Mouse (Mus musculus): ENCODE measurements around the gene Isg15. TPM values are rescaled to one million over a fixed set of nuclear protein-coding genes. Genes with fewer than 3 reads are reported as not detected.
A peak's percentile ranks its signal among the peaks of the same experiment; 100 is the strongest.

Isg15 gene
- polyA plus RNA-seq, 1 experiment from 2014 or later, result 1.2 TPM

DNA sequence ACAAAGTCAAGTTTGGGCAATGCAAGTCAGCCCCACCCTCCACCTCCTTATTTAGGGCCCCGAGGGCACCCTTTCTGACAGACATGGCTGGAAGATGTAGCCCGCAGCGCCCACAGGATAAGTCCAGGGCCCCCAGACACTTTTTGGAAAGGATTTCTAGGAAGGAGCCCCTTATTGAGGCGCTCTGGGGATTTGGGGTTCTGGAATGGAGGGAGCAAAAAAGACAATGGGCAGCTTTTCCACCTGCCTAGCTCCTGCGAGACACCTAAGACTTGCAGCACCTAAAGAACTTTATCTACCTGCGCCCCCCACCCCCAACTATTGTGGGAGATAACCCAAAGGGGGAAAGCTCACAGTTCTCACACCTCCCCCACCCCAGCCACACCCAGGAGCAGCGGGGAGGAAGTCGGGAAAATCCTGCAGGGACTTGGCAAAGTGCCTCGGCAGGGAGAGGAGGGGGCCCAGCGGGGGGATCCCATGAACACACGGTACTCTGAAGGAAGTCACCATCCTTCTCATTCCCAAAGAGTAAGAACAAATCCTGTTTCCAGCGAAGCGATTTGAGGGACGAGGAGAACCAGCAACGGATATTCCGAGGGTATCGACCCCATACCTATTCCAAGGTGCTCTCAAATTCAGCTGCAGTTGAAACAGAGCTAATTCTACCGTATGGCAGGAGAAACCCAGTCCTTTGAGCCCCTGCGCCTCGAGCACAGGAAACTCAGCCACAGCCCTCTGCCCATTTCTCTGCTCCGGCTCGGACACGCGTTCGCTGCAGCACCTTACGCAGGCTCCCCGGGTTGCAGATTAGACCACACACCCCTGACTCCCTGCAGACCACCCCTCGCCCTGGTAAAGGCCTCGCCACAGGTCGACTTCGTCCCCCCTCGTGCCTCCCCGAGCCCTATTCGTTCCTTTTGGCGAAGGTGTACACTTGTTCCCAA lies 4.4 kb downstream of the Isg15 start:
- ATAC-seq (ENCODE audit: low FRiP score) (peak; percentile 6; the same call in 1 of the 2 replicates), DNase-seq (ENCODE audit: low spot score) (peak; percentile 62)
- Histone ChIP-seq H3K4me3 (ENCODE audit: low read depth, low read length) (peak overlapping the region; percentile 96), H3K36me3 (ENCODE audit: control insufficient read depth, insufficient read depth, low read length) (no peaks in the 10 kb centered on the region), H3K4me2 (replicated peaks; ENCODE audit: low read depth, low read length) (peak overlapping the region; percentile 86), H3K9me3 (ENCODE audit: control insufficient read depth, low read length) (no peaks in the 10 kb centered on the region), H3K27me3 (ENCODE audit: control insufficient read depth, insufficient read depth, low read length) (no peaks in the 10 kb centered on the region), H3K9ac (ENCODE audit: low read depth, low read length) (peak overlapping the region; percentile 94), H3K27ac (ENCODE audit: low read depth, low read length) (peak overlapping the region; percentile 95), H3K4me1 (replicated peaks; ENCODE audit: control insufficient read depth, insufficient read depth, low read length) (peaks cover 9% of the 10 kb centered on the region)
- 3% methylated on average over 35 of the region's 35 CpGs for WGBS

DNA sequence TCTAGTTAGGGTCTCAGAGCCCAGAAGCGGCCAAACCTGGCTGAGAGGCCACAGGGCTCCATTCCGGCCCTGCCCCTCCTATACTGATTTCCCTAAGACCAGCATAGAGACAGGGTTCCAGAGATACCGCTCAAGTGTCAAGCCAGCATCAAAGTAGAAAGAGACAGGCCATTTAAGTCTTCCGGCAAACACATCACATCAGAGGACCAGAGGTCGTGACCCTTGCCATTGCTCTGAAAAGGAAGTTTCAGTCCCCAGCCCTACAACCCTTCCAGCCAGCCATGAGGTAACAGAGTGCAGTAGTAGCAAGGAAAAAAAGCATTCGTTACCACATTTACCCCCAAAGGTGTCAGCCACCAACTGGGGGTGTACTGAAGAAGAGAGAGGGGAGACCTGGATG lies 6.3 kb downstream of the Isg15 start:
- Histone ChIP-seq H3K9ac (ENCODE audit: low read depth, low read length) (no peak overlapping the region), H3K4me2 (replicated peaks; ENCODE audit: low read depth, low read length) (peak overlapping the region; percentile 3), H3K27ac (ENCODE audit: low read depth, low read length) (no peak overlapping the region), H3K9me3 (ENCODE audit: control insufficient read depth, low read length) (no peaks in the 10 kb centered on the region), H3K4me1 (replicated peaks; ENCODE audit: control insufficient read depth, insufficient read depth, low read length) (peaks cover 25% of the 10 kb centered on the region), H3K4me3 (ENCODE audit: low read depth, low read length) (no peak overlapping the region), H3K27me3 (ENCODE audit: control insufficient read depth, insufficient read depth, low read length) (no peaks in the 10 kb centered on the region; the same call in 1 of the 2 replicates), H3K36me3 (ENCODE audit: control insufficient read depth, insufficient read depth, low read length) (no peaks in the 10 kb centered on the region)
- 21% methylated on average over 6 of the region's 6 CpGs for WGBS
- DNase-seq (ENCODE audit: low spot score), result no peak
- ATAC-seq (ENCODE audit: low FRiP score), result no peak

DNA sequence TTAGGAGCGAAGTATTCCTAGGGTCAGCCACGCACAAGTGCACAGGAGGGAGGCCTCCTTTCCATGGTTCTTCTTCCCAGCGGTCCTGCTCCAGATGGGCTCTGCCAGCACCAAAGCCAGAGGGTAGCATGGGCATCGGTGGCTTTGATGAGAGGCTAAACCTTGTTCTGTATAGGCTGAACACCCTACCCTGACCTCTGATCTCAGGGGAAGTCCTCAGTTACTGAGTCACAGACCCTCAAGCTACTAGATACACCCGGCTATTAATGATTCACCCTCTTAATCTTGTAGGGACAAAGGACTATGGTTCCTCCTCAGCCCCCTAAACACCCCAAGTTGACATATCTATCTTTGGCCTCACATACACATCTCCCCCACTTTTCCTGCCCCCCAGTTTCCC lies 6.7 kb downstream of the Isg15 start:
- H3K4me3 ChIP-seq (ENCODE audit: low read depth, low read length), result no peak overlapping the region
- H3K27ac ChIP-seq (ENCODE audit: low read depth, low read length), result no peak overlapping the region
- 48% methylated on average over 5 of the region's 5 CpGs for WGBS
- H3K36me3 ChIP-seq (ENCODE audit: control insufficient read depth, insufficient read depth, low read length), result no peaks in the 10 kb centered on the region
- DNase-seq (ENCODE audit: low spot score) (no peak), ATAC-seq (ENCODE audit: low FRiP score) (no peak)
- H3K9ac ChIP-seq (ENCODE audit: low read depth, low read length), result no peak overlapping the region
- peaks cover 30% of the 10 kb centered on the region for H3K4me1 ChIP-seq (replicated peaks; ENCODE audit: control insufficient read depth, insufficient read depth, low read length)
- peak overlapping the region; percentile 3 for H3K4me2 ChIP-seq (replicated peaks; ENCODE audit: low read depth, low read length)
- no peaks in the 10 kb centered on the region; the same call in 1 of the 2 replicates for H3K27me3 ChIP-seq (ENCODE audit: control insufficient read depth, insufficient read depth, low read length)
- no peaks in the 10 kb centered on the region for H3K9me3 ChIP-seq (ENCODE audit: control insufficient read depth, low read length)

DNA sequence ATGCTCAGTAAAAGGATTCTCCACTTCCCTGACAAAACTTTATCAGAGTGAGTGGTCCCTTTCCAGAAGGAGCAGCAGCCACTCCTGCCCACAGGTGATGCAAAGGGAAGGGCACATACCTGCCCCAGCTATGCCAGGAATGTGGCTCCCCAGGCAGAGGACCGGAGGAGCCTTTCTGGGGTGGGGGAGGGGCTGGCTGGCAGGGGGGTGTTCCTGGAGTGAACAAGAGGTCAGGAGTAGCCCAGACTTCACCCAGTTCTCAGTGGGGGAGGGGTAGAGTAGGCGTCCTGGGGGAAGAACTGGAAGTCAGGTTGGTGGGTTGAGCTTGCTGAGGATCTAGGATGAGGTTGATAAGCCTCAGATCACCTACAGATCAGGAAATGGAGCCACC lies 7.4 kb downstream of the Isg15 start:
- Histone ChIP-seq H3K36me3 (ENCODE audit: control insufficient read depth, insufficient read depth, low read length) (no peaks in the 10 kb centered on the region), H3K4me1 (replicated peaks; ENCODE audit: control insufficient read depth, insufficient read depth, low read length) (peaks cover 37% of the 10 kb centered on the region), H3K4me2 (replicated peaks; ENCODE audit: low read depth, low read length) (no peak overlapping the region), H3K27me3 (ENCODE audit: control insufficient read depth, insufficient read depth, low read length) (no peaks in the 10 kb centered on the region; the same call in 1 of the 2 replicates), H3K4me3 (ENCODE audit: low read depth, low read length) (no peak overlapping the region), H3K9me3 (ENCODE audit: control insufficient read depth, low read length) (no peaks in the 10 kb centered on the region), H3K27ac (ENCODE audit: low read depth, low read length) (no peak overlapping the region), H3K9ac (ENCODE audit: low read depth, low read length) (no peak overlapping the region)
- DNase-seq (ENCODE audit: low spot score) (no peak), ATAC-seq (ENCODE audit: low FRiP score) (no peak)
- WGBS, result 16% methylated on average over 2 of the region's 2 CpGs

DNA sequence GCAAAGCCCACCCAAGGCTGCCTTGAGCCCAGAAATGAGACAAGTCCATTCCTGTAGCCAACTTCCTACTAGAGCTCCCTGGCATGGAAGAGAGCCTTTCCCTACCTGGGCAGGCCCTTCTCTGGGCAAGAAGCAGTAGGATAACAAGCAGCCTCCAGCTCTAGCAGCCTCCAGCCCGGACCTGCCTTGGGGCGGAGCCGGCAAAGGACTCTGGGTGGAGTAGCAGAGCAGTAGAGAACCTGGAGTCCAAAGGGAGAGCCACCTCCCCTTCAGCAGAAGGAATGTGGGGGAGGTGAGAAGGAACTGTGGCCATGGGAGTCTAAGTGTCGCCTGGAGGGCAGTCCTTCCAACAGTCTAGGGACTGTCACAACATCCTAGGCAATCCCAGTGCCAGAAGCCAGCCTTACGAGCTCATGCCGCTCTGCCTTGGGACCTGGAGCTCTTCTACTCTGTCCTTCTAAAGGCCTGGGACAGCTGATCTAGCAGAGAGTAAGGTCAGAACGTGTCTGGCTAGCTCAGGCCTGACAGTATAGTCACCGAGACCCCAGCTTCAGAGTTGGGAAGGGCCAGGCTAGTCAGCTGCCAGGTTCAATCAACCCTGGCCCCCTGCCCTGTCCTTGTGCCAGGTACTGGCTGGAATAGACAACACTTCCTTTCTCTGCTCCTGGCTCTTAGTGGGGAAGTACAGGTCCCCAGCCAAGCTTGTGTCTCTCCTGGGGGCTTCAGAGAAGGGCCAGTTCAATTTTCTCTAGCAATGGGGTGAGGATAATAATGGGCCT lies 8.0 kb downstream of the Isg15 start:
- H3K9me3 ChIP-seq (ENCODE audit: control insufficient read depth, low read length), result no peaks in the 10 kb centered on the region
- peaks cover 39% of the 10 kb centered on the region for H3K4me1 ChIP-seq (replicated peaks; ENCODE audit: control insufficient read depth, insufficient read depth, low read length)
- H3K9ac ChIP-seq (ENCODE audit: low read depth, low read length), result no peak overlapping the region
- no peaks in the 10 kb centered on the region for H3K36me3 ChIP-seq (ENCODE audit: control insufficient read depth, insufficient read depth, low read length)
- WGBS, result 56% methylated on average over 8 of the region's 8 CpGs
- no peaks in the 10 kb centered on the region; the same call in 1 of the 2 replicates for H3K27me3 ChIP-seq (ENCODE audit: control insufficient read depth, insufficient read depth, low read length)
- DNase-seq (ENCODE audit: low spot score), result no peak
- no peak overlapping the region for H3K27ac ChIP-seq (ENCODE audit: low read depth, low read length)
- H3K4me2 ChIP-seq (replicated peaks; ENCODE audit: low read depth, low read length), result no peak overlapping the region
- H3K4me3 ChIP-seq (ENCODE audit: low read depth, low read length), result no peak overlapping the region
- no peak for ATAC-seq (ENCODE audit: low FRiP score)

DNA sequence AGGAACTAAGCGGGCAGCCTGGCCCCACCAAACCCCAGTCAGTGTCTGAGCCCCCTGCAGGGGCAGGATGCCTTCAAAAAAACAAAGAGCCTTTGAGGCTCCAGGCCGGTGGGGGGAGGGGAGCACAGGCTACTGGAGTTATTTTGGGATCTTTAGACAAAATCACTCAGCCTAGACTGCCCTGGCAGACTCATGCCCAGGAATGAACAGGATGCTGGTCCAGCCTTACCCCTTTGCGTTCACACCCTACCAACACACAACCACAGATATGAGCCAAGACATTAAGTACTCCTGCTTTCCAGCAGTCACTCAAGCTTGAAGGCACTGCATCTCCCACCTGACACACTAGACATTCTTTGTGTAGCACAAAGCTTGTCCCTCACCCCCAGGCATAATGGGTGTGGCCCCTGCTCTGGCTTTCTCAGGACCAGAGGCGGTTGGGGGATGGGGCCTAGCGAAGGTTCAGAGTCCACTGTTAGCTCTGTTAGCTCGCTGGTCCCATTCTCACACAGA lies 11.8 kb downstream of the Isg15 start:
- Histone ChIP-seq H3K4me3 (ENCODE audit: low read depth, low read length) (no peak overlapping the region), H3K9me3 (ENCODE audit: control insufficient read depth, low read length) (no peaks in the 10 kb centered on the region), H3K9ac (ENCODE audit: low read depth, low read length) (peak overlapping the region; percentile 43), H3K4me1 (replicated peaks; ENCODE audit: control insufficient read depth, insufficient read depth, low read length) (peaks cover 58% of the 10 kb centered on the region), H3K4me2 (replicated peaks; ENCODE audit: low read depth, low read length) (peak overlapping the region; percentile 28), H3K27ac (ENCODE audit: low read depth, low read length) (peak overlapping the region; percentile 91), H3K27me3 (ENCODE audit: control insufficient read depth, insufficient read depth, low read length) (no peaks in the 10 kb centered on the region; the same call in 1 of the 2 replicates), H3K36me3 (ENCODE audit: control insufficient read depth, insufficient read depth, low read length) (no peaks in the 10 kb centered on the region)
- WGBS, result 9% methylated on average over 6 of the region's 6 CpGs
- ATAC-seq (ENCODE audit: low FRiP score) (peak; percentile 72), DNase-seq (ENCODE audit: low spot score) (peak; percentile 81)

DNA sequence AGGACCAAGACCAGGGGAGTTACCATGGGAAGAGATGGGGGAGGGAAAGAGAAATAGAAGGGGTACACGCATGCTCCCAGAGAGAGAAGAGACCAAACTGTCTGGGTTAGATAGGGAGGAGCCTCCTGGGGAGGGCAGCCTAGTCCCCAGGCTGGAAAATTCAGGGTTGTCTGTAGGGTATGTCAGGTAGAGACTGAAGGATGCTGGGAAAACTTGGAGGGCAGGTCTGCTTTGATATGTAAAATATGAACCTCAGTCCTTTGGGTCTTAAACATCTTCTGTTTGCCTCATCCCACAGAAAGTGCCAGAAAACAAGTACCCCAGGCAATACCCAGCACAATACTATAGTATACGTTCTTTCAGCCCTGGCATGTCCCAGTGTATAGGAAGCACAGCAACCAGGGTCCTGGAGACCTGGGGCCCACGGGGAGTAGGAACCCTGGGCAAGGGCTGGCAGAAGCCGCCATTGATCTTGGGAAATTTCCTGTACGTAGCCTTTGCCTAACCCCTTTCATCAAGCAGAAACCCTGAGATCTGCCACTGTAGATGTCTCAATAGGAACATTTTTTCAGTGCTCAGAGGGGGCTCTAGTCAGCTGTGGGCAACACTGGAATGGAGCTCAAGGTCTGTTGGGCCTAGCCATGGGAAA lies 12.3 kb downstream of the Isg15 start:
- no peaks in the 10 kb centered on the region for H3K36me3 ChIP-seq (ENCODE audit: control insufficient read depth, insufficient read depth, low read length)
- 24% methylated on average over 5 of the region's 5 CpGs for WGBS

More for the DNA sequence above, 12.3 kb downstream of the Isg15 start:
- DNase-seq (ENCODE audit: low spot score), result no peak
- Histone ChIP-seq H3K27ac (ENCODE audit: low read depth, low read length) (peak overlapping the region; percentile 91), H3K4me3 (ENCODE audit: low read depth, low read length) (no peak overlapping the region), H3K9ac (ENCODE audit: low read depth, low read length) (no peak overlapping the region; the same call in 1 of the 2 replicates), H3K9me3 (ENCODE audit: control insufficient read depth, low read length) (no peaks in the 10 kb centered on the region), H3K4me2 (replicated peaks; ENCODE audit: low read depth, low read length) (no peak overlapping the region; the same call in 1 of the 2 replicates), H3K27me3 (ENCODE audit: control insufficient read depth, insufficient read depth, low read length) (no peaks in the 10 kb centered on the region; the same call in 1 of the 2 replicates), H3K4me1 (replicated peaks; ENCODE audit: control insufficient read depth, insufficient read depth, low read length) (peaks cover 56% of the 10 kb centered on the region)
- ATAC-seq (ENCODE audit: low FRiP score), result peak; percentile 2; the same call in 1 of the 2 replicates

Data from hindbrain, embryonic 11.5 days (tissue).